Mouse (Mus musculus): ENCODE measurements around the gene Rnf220.

GRCm38 (mm10) chr4:117284363-117284762 lies 212.5 kb downstream of the Rnf220 start:
- TF ChIP-seq GATA1 (IDR thresholded peaks at IDR 0.05; ENCODE audit: borderline replicate concordance, low read length) (no peak), FLI1 (IDR thresholded peaks at IDR 0.05; ENCODE audit: low read length) (no peak)

Data from megakaryocyte, embryonic 14.5 days (primary cell).